Mouse (Mus musculus): ENCODE results near the gene Otud3.

GRCm38 (mm10) chr4:138858446-138858845 lies 55.3 kb downstream of the Otud3 start:
- no peak for TF ChIP-seq CTCF (IDR thresholded peaks at IDR 0.05; ENCODE audit: extremely low read depth, insufficient read length, insufficient replicate concordance, low read depth, low read length)
- no peak for TF ChIP-seq POLR2A (IDR thresholded peaks at IDR 0.05; ENCODE audit: low read depth, low read length)
